Mouse (Mus musculus): ENCODE data around the gene Gkn2. TPM values are rescaled to one million over a fixed set of nuclear protein-coding genes. Genes with fewer than 3 reads are reported as not detected.
A peak's percentile ranks its signal among the peaks of the same experiment; 100 is the strongest.

The Gkn2 gene
- not detected for polyA plus RNA-seq (2012; fragmentation: generic; extraction: Trizol)

GRCm38 (mm10) chr6:87373057-87373456, at the start of gene Gkn2:
Gkn2 (plus strand) TSS chr6:87373357.
- no peaks in the 10 kb centered on the region for H3K79me2 ChIP-seq (ENCODE audit: control insufficient read depth, insufficient read depth)
- H3K4me3 ChIP-seq: no peak within 1 kb of the TSS
- no peak within 1 kb of the TSS for H3K4me2 ChIP-seq (ENCODE audit: low read depth)
- H3ac ChIP-seq (ENCODE audit: control insufficient read depth, insufficient read length): no peak within 1 kb of the TSS
- H3K27me3 ChIP-seq (ENCODE audit: control insufficient read depth, insufficient read depth, insufficient read length): peaks cover 45% of the 10 kb centered on the region
- no peak for TF ChIP-seq E2F4 (IDR thresholded peaks at IDR 0.05; ENCODE audit: insufficient read depth)
- no peaks in the 10 kb centered on the region for H3K36me3 ChIP-seq (ENCODE audit: control insufficient read depth, insufficient read depth)

- Histone ChIP-seq H3K4me3 (no peak overlapping the region), H3ac (ENCODE audit: control insufficient read depth, insufficient read length) (no peak overlapping the region), H3K27me3 (ENCODE audit: control insufficient read depth, insufficient read depth, insufficient read length) (no peaks in the 10 kb centered on the region), H3K4me2 (ENCODE audit: low read depth) (no peak overlapping the region), H3K36me3 (ENCODE audit: control insufficient read depth, insufficient read depth) (no peaks in the 10 kb centered on the region), H3K79me2 (ENCODE audit: control insufficient read depth, insufficient read depth) (peaks cover 5% of the 10 kb centered on the region)
- TF ChIP-seq POLR2A (IDR thresholded peaks at IDR 0.05; ENCODE audit: insufficient read length, low read depth) (no peak), MAX (IDR thresholded peaks at IDR 0.05; ENCODE audit: low read depth) (no peak), TCF12 (IDR thresholded peaks at IDR 0.05; ENCODE audit: insufficient read depth, poor library complexity, severe bottlenecking) (no peak), TCF3 (IDR thresholded peaks at IDR 0.05; ENCODE audit: insufficient read length, low read depth) (no peak), USF1 (IDR thresholded peaks at IDR 0.05; ENCODE audit: low read depth) (no peak), SRF (IDR thresholded peaks at IDR 0.05; ENCODE audit: control insufficient read depth, insufficient read length, low read depth) (no peak), E2F4 (IDR thresholded peaks at IDR 0.05; ENCODE audit: insufficient read depth) (no peak), CEBPB (IDR thresholded peaks at IDR 0.05; ENCODE audit: insufficient read depth, poor library complexity, severe bottlenecking) (no peak), MYOD1 (IDR thresholded peaks at IDR 0.05; ENCODE audit: control insufficient read depth in 1 of 3, insufficient read length in 2 of 3, low read depth in 2 of 3) (no peak), MYOG (IDR thresholded peaks at IDR 0.05; ENCODE audit: control insufficient read depth in 1 of 3, insufficient read depth in 1 of 3, insufficient read length in 2 of 3, low read depth in 2 of 3) (no peak), POLR2AphosphoS2 (IDR thresholded peaks at IDR 0.05; ENCODE audit: insufficient read length, low read depth) (no peak), REST (IDR thresholded peaks at IDR 0.05; ENCODE audit: insufficient read depth, insufficient read length) (no peak)
Measured at GRCm38 (mm10) chr6:87323381-87323780, 49.8 kb upstream of the Gkn2 start.

GRCm38 (mm10) chr6:87326932-87327331, 46.2 kb upstream of the Gkn2 start:
- H3K27me3 ChIP-seq (ENCODE audit: control insufficient read depth, insufficient read depth, insufficient read length): no peaks in the 10 kb centered on the region
- no peak overlapping the region for H3K4me3 ChIP-seq
- no peaks in the 10 kb centered on the region for H3K36me3 ChIP-seq (ENCODE audit: control insufficient read depth, insufficient read depth)
- no peak overlapping the region for H3ac ChIP-seq (ENCODE audit: control insufficient read depth, insufficient read length)
- no peak overlapping the region for H3K4me2 ChIP-seq (ENCODE audit: low read depth)
- H3K79me2 ChIP-seq (ENCODE audit: control insufficient read depth, insufficient read depth): peaks cover 6% of the 10 kb centered on the region
- TF ChIP-seq TCF3 (IDR thresholded peaks at IDR 0.05; ENCODE audit: insufficient read length, low read depth): no peak
- no peak for TF ChIP-seq CEBPB (IDR thresholded peaks at IDR 0.05; ENCODE audit: insufficient read depth, poor library complexity, severe bottlenecking)
- TF ChIP-seq MYOD1 (IDR thresholded peaks at IDR 0.05; ENCODE audit: control insufficient read depth in 1 of 3, insufficient read length in 2 of 3, low read depth in 2 of 3): peak in 2 of 3 experiments; percentile 94 to 95
- peak in 1 of 3 experiments; percentile 64 for TF ChIP-seq MYOG (IDR thresholded peaks at IDR 0.05; ENCODE audit: control insufficient read depth in 1 of 3, insufficient read depth in 1 of 3, insufficient read length in 2 of 3, low read depth in 2 of 3)

GRCm38 (mm10) chr6:87328265-87329173, 44.6 kb upstream of the Gkn2 start:
- no peak overlapping the region for H3K4me3 ChIP-seq
- peak overlapping the region; percentile 45 for H3K4me2 ChIP-seq (ENCODE audit: low read depth)
- TF ChIP-seq E2F4 (IDR thresholded peaks at IDR 0.05; ENCODE audit: insufficient read depth): no peak
- TF ChIP-seq MYOG (IDR thresholded peaks at IDR 0.05; ENCODE audit: control insufficient read depth in 1 of 3, insufficient read depth in 1 of 3, insufficient read length in 2 of 3, low read depth in 2 of 3): peak in 2 of 3 experiments; percentile 34 to 68
- no peak for TF ChIP-seq POLR2A (IDR thresholded peaks at IDR 0.05; ENCODE audit: insufficient read length, low read depth)
- TF ChIP-seq POLR2AphosphoS2 (IDR thresholded peaks at IDR 0.05; ENCODE audit: insufficient read length, low read depth): no peak
- TF ChIP-seq TCF3 (IDR thresholded peaks at IDR 0.05; ENCODE audit: insufficient read length, low read depth): no peak
- TF ChIP-seq CEBPB (IDR thresholded peaks at IDR 0.05; ENCODE audit: insufficient read depth, poor library complexity, severe bottlenecking): no peak
- no peak for TF ChIP-seq SRF (IDR thresholded peaks at IDR 0.05; ENCODE audit: control insufficient read depth, insufficient read length, low read depth)
- TF ChIP-seq MYOD1 (IDR thresholded peaks at IDR 0.05; ENCODE audit: control insufficient read depth in 1 of 3, insufficient read length in 2 of 3, low read depth in 2 of 3): peak in 2 of 3 experiments; percentile 54 to 88
- no peak for TF ChIP-seq REST (IDR thresholded peaks at IDR 0.05; ENCODE audit: insufficient read depth, insufficient read length)
- no peak for TF ChIP-seq MAX (IDR thresholded peaks at IDR 0.05; ENCODE audit: low read depth)
- peak; percentile 65 for TF ChIP-seq USF1 (IDR thresholded peaks at IDR 0.05; ENCODE audit: low read depth)
- H3K36me3 ChIP-seq (ENCODE audit: control insufficient read depth, insufficient read depth): no peaks in the 10 kb centered on the region
- peaks cover 13% of the 10 kb centered on the region for H3K79me2 ChIP-seq (ENCODE audit: control insufficient read depth, insufficient read depth)
- no peak overlapping the region for H3ac ChIP-seq (ENCODE audit: control insufficient read depth, insufficient read length)
- no peaks in the 10 kb centered on the region for H3K27me3 ChIP-seq (ENCODE audit: control insufficient read depth, insufficient read depth, insufficient read length)

GRCm38 (mm10) chr6:87332380-87332779, 40.8 kb upstream of the Gkn2 start:
- Histone ChIP-seq H3ac (ENCODE audit: control insufficient read depth, insufficient read length) (no peak overlapping the region), H3K27me3 (ENCODE audit: control insufficient read depth, insufficient read depth, insufficient read length) (peaks cover 4% of the 10 kb centered on the region), H3K4me3 (no peak overlapping the region), H3K4me2 (ENCODE audit: low read depth) (no peak overlapping the region), H3K36me3 (ENCODE audit: control insufficient read depth, insufficient read depth) (no peaks in the 10 kb centered on the region), H3K79me2 (ENCODE audit: control insufficient read depth, insufficient read depth) (peaks cover 8% of the 10 kb centered on the region)
- TF ChIP-seq POLR2A (IDR thresholded peaks at IDR 0.05; ENCODE audit: insufficient read length, low read depth) (no peak), CEBPB (IDR thresholded peaks at IDR 0.05; ENCODE audit: insufficient read depth, poor library complexity, severe bottlenecking) (no peak), POLR2AphosphoS2 (IDR thresholded peaks at IDR 0.05; ENCODE audit: insufficient read length, low read depth) (no peak), MAX (IDR thresholded peaks at IDR 0.05; ENCODE audit: low read depth) (no peak), REST (IDR thresholded peaks at IDR 0.05; ENCODE audit: insufficient read depth, insufficient read length) (no peak), SRF (IDR thresholded peaks at IDR 0.05; ENCODE audit: control insufficient read depth, insufficient read length, low read depth) (no peak), MYOG (IDR thresholded peaks at IDR 0.05; ENCODE audit: control insufficient read depth in 1 of 3, insufficient read depth in 1 of 3, insufficient read length in 2 of 3, low read depth in 2 of 3) (no peak), MYOD1 (IDR thresholded peaks at IDR 0.05; ENCODE audit: control insufficient read depth in 1 of 3, insufficient read length in 2 of 3, low read depth in 2 of 3) (no peak), TCF12 (IDR thresholded peaks at IDR 0.05; ENCODE audit: insufficient read depth, poor library complexity, severe bottlenecking) (no peak)
